Mouse (Mus musculus) thymus, adult 2 months (tissue): Measurements from ENCODE around the gene Ibtk.

Experiments
- CTCF ChIP-seq: fragments of 200-500 bp; IDR thresholded peaks from 2 replicates; pipeline ENCODE4 v1.5.1; 2012; ENCODE audit warnings: mild to moderate bottlenecking, control low read depth, low read length, moderate library complexity, borderline replicate concordance; ENCODE audit not compliant: control insufficient read depth, poor library complexity, insufficient read depth; ENCODE audit errors: extremely low read depth
- POLR2A ChIP-seq: fragments of 200-500 bp; IDR thresholded peaks from 2 replicates; pipeline ENCODE4 v1.6.1; 2012; ENCODE audit warnings: mild to moderate bottlenecking, low read length, control low read depth, moderate library complexity; ENCODE audit not compliant: control insufficient read depth, poor library complexity, insufficient read depth; ENCODE audit errors: extremely low read depth

DNA sequence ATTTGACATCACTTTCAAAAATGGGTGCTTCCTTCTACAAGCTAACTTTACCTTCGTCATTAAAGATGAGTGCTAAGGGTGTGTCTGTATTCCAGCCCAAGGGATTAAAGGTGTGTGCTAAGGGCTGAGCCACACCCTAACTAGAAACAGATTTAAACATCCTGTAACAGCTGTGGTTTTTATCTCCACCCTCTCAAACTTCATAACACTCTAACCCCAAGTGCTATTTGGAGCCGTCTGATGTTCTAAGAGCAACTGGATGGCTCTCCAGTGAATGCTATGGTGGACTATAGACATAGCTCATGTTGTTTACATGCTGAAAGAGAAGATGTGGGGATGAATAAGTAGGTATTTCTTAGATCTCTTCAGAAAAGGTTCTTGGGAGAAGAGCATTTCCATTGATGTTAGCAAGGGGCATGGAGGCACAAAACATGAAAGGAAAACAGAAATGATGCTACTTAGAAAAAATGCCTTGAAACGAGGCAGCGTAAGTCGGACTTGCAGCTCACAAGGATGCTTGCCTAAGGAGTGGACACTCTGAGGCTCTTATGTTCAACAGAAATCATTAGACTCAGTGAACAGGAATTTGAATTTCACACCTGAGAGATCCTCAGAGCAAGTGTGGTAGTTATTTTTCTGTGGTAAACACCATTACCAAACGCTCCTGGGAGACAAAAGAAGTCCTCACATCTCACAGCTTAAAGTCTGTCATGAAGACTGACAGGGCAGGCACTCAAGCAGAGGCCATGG, 77.4 kb downstream of the Ibtk start:
- TF ChIP-seq POLR2A: no peak
- no peak for TF ChIP-seq CTCF
